Mouse (Mus musculus): Measurements from ENCODE around the gene Slc35e3. TPM values are rescaled to one million over a fixed set of nuclear protein-coding genes. Genes with fewer than 3 reads are reported as not detected.
"Not testable (repeated sequence)": the region's sequence is repeated elsewhere in the genome, so short reads cannot be mapped to it uniquely, and the experiment has no call there.

Slc35e3 gene
- polyA plus RNA-seq, 1 experiment from 2014 or later: 29.0 TPM

GRCm38 (mm10) chr10:117764598-117764997, 18.4 kb upstream of the Slc35e3 start:
- Histone ChIP-seq H3K4me2 (ENCODE audit: low read length) (no peak overlapping the region), H3K27me3 (replicated peaks; ENCODE audit: control insufficient read depth, insufficient read depth, low read length) (no peaks in the 10 kb centered on the region), H3K4me3 (replicated peaks; ENCODE audit: low read length) (no peak overlapping the region), H3K27ac (ENCODE audit: low read length) (no peak overlapping the region), H3K36me3 (ENCODE audit: control insufficient read depth, insufficient read depth) (peaks cover 48% of the 10 kb centered on the region), H3K9me3 (ENCODE audit: control insufficient read depth, low read length) (no peaks in the 10 kb centered on the region), H3K9ac (replicated peaks; ENCODE audit: low read depth, low read length) (no peak overlapping the region), H3K4me1 (replicated peaks; ENCODE audit: control insufficient read depth, insufficient read depth, low read length) (no peaks in the 10 kb centered on the region)
- 92% methylated on average over 6 of the region's 6 CpGs for WGBS
- ATAC-seq: no peak

DNA sequence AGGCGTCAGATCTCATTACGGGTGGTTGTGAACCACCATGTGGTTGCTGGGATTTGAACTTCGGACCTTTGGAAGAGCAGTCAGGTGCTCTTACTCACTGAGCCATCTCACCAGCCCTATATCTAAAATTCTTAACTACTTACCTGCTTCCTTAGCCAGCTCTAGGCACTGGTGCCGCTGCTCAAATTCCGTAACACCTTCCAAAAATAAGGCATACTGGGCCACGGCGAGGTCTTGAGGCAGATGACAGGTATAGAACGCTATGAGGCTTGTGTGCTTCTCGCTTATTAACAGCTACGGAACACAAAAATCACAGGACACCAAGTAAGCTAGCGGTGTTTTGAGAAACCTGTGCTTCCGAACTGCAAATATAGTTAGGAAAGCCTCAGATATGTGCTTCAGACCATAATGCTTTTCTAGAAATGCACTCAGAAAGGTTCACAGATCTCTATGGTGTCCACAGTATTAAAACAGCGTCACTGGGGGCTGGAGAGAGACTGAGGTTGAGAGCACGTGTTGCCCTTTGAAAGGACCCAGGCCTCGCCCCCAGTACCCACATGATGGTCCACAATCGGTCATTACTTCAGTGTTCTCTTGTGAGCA, 17.5 kb upstream of the Slc35e3 start:
- Histone ChIP-seq H3K9me3 (ENCODE audit: control insufficient read depth, low read length) (no peaks in the 10 kb centered on the region), H3K4me2 (ENCODE audit: low read length) (no peak overlapping the region), H3K27ac (ENCODE audit: low read length) (no peak overlapping the region), H3K4me1 (replicated peaks; ENCODE audit: control insufficient read depth, insufficient read depth, low read length) (no peaks in the 10 kb centered on the region), H3K4me3 (replicated peaks; ENCODE audit: low read length) (no peak overlapping the region), H3K9ac (replicated peaks; ENCODE audit: low read depth, low read length) (no peak overlapping the region), H3K36me3 (ENCODE audit: control insufficient read depth, insufficient read depth) (peaks cover 53% of the 10 kb centered on the region), H3K27me3 (replicated peaks; ENCODE audit: control insufficient read depth, insufficient read depth, low read length) (no peaks in the 10 kb centered on the region)
- 96% methylated on average over 16 of the region's 16 CpGs for WGBS
- no peak for ATAC-seq

DNA sequence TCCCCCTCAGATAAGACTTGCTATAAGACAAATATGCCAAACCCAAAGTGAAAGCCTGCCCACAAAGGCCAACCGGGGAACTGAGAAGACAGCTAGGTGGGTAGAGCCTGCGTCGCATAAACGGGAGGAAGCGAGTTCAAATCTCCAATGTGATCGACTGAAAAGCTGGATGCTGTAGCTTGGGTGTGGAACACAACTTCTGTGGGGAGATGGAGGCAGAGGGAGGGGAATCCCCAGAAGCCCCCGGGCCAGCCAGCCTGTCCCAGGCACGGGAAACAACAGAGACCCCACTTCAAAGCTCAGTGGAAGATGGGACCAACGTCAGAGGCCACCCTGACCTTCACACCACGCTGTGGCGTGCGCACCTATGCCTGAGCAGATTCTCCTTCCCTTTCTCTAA, 16.8 kb upstream of the Slc35e3 start:
- WGBS: 95% methylated on average over 12 of the region's 12 CpGs
- no peaks in the 10 kb centered on the region for H3K4me1 ChIP-seq (replicated peaks; ENCODE audit: control insufficient read depth, insufficient read depth, low read length)
- H3K27me3 ChIP-seq (replicated peaks; ENCODE audit: control insufficient read depth, insufficient read depth, low read length): no peaks in the 10 kb centered on the region
- H3K36me3 ChIP-seq (ENCODE audit: control insufficient read depth, insufficient read depth): peaks cover 50% of the 10 kb centered on the region
- no peak overlapping the region for H3K27ac ChIP-seq (ENCODE audit: low read length)
- H3K4me2 ChIP-seq (ENCODE audit: low read length): no peak overlapping the region
- no peak overlapping the region for H3K9ac ChIP-seq (replicated peaks; ENCODE audit: low read depth, low read length)
- no peak for ATAC-seq
- no peaks in the 10 kb centered on the region for H3K9me3 ChIP-seq (ENCODE audit: control insufficient read depth, low read length)
- H3K4me3 ChIP-seq (replicated peaks; ENCODE audit: low read length): no peak overlapping the region

GRCm38 (mm10) chr10:117762281-117762830, 16.2 kb upstream of the Slc35e3 start:
- no peak overlapping the region for H3K9ac ChIP-seq (replicated peaks; ENCODE audit: low read depth, low read length)
- no peak overlapping the region for H3K4me2 ChIP-seq (ENCODE audit: low read length)
- no peaks in the 10 kb centered on the region for H3K4me1 ChIP-seq (replicated peaks; ENCODE audit: control insufficient read depth, insufficient read depth, low read length)
- H3K27me3 ChIP-seq (replicated peaks; ENCODE audit: control insufficient read depth, insufficient read depth, low read length): no peaks in the 10 kb centered on the region
- ATAC-seq: no peak
- H3K9me3 ChIP-seq (ENCODE audit: control insufficient read depth, low read length): no peaks in the 10 kb centered on the region
- WGBS: 93% methylated on average over 2 of the region's 2 CpGs
- no peak overlapping the region for H3K27ac ChIP-seq (ENCODE audit: low read length)
- H3K36me3 ChIP-seq (ENCODE audit: control insufficient read depth, insufficient read depth): peaks cover 52% of the 10 kb centered on the region
- H3K4me3 ChIP-seq (replicated peaks; ENCODE audit: low read length): no peak overlapping the region

DNA sequence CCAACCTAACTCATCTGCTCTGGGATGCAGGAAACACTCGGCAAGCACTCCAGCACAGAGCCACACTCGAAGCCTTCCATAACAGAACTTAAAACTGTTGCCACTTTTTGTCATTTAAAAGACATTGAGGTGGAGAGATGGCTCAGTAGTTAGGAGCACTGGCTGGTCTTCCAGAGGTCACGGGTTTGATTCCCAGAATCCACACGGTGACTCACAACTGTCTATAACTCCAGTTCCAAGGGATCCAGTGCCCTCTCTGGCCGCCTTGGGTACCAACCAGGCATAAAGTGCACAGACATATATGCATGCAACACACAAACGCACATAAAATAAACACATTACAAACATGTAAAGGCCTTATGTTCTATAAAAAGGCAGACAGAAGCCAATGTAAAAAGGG, 15.4 kb upstream of the Slc35e3 start:
- no peaks in the 10 kb centered on the region for H3K9me3 ChIP-seq (ENCODE audit: control insufficient read depth, low read length)
- H3K9ac ChIP-seq (replicated peaks; ENCODE audit: low read depth, low read length): no peak overlapping the region
- H3K27me3 ChIP-seq (replicated peaks; ENCODE audit: control insufficient read depth, insufficient read depth, low read length): no peaks in the 10 kb centered on the region
- H3K4me2 ChIP-seq (ENCODE audit: low read length): no peak overlapping the region
- H3K27ac ChIP-seq (ENCODE audit: low read length): no peak overlapping the region
- H3K4me3 ChIP-seq (replicated peaks; ENCODE audit: low read length): no peak overlapping the region
- H3K36me3 ChIP-seq (ENCODE audit: control insufficient read depth, insufficient read depth): peaks cover 59% of the 10 kb centered on the region
- ATAC-seq: no peak
- H3K4me1 ChIP-seq (replicated peaks; ENCODE audit: control insufficient read depth, insufficient read depth, low read length): no peaks in the 10 kb centered on the region
- WGBS: 93% methylated on average over 6 of the region's 6 CpGs

DNA sequence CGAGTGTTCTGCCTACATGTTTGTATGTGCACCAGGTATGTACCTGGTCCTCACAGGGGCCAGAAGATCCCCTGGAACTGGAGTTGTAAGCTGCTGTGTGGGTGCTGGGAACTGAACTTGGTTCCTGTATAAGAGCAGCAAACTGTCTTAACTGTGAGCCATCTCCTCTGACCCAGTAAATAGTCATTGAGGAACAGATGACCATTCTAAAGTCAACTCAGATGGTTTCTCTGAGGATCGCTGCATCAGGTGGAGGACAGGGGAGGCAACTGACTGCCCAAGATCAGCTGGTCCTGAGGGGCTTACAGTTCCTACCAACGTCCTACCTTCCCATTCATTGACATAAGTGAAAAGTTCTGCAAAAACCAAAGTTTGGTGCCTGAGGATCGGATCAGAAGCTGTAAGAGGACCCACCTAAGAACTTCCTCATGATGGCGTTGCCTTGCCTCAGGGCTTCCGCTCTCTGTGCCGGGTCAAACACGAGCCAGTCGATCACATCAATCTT, 14.7 kb upstream of the Slc35e3 start:
- Histone ChIP-seq H3K27me3 (replicated peaks; ENCODE audit: control insufficient read depth, insufficient read depth, low read length) (no peaks in the 10 kb centered on the region), H3K9me3 (ENCODE audit: control insufficient read depth, low read length) (no peaks in the 10 kb centered on the region), H3K4me1 (replicated peaks; ENCODE audit: control insufficient read depth, insufficient read depth, low read length) (no peaks in the 10 kb centered on the region), H3K27ac (ENCODE audit: low read length) (no peak overlapping the region), H3K36me3 (ENCODE audit: control insufficient read depth, insufficient read depth) (peaks cover 56% of the 10 kb centered on the region), H3K9ac (replicated peaks; ENCODE audit: low read depth, low read length) (no peak overlapping the region), H3K4me2 (ENCODE audit: low read length) (no peak overlapping the region), H3K4me3 (replicated peaks; ENCODE audit: low read length) (no peak overlapping the region)
- ATAC-seq: no peak
- WGBS: 94% methylated on average over 9 of the region's 9 CpGs

- Histone ChIP-seq H3K9ac (replicated peaks; ENCODE audit: low read depth, low read length) (no peak overlapping the region), H3K4me1 (replicated peaks; ENCODE audit: control insufficient read depth, insufficient read depth, low read length) (no peaks in the 10 kb centered on the region), H3K4me2 (ENCODE audit: low read length) (no peak overlapping the region), H3K4me3 (replicated peaks; ENCODE audit: low read length) (no peak overlapping the region), H3K9me3 (ENCODE audit: control insufficient read depth, low read length) (no peaks in the 10 kb centered on the region), H3K27me3 (replicated peaks; ENCODE audit: control insufficient read depth, insufficient read depth, low read length) (no peaks in the 10 kb centered on the region), H3K36me3 (ENCODE audit: control insufficient read depth, insufficient read depth) (peaks cover 51% of the 10 kb centered on the region), H3K27ac (ENCODE audit: low read length) (no peak overlapping the region)
- no peak for ATAC-seq
- 94% methylated on average over 10 of the region's 10 CpGs for WGBS
These were observed 13.9 kb upstream of the Slc35e3 start for GRCm38 (mm10) chr10:117759844-117760630.

- Histone ChIP-seq H3K27me3 (replicated peaks; ENCODE audit: control insufficient read depth, insufficient read depth, low read length) (no peaks in the 10 kb centered on the region), H3K9me3 (ENCODE audit: control insufficient read depth, low read length) (no peaks in the 10 kb centered on the region), H3K4me2 (ENCODE audit: low read length) (no peak overlapping the region), H3K9ac (replicated peaks; ENCODE audit: low read depth, low read length) (no peak overlapping the region), H3K4me1 (replicated peaks; ENCODE audit: control insufficient read depth, insufficient read depth, low read length) (no peaks in the 10 kb centered on the region), H3K36me3 (ENCODE audit: control insufficient read depth, insufficient read depth) (peaks cover 49% of the 10 kb centered on the region), H3K4me3 (replicated peaks; ENCODE audit: low read length) (no peak overlapping the region), H3K27ac (ENCODE audit: low read length) (no peak overlapping the region)
- WGBS: 88% methylated on average over 18 of the region's 18 CpGs
- ATAC-seq: no peak
These were observed 12.9 kb upstream of the Slc35e3 start for GRCm38 (mm10) chr10:117758749-117759727.

GRCm38 (mm10) chr10:117758344-117758743, 12.2 kb upstream of the Slc35e3 start:
- not testable (repeated sequence) for H3K4me3 ChIP-seq (replicated peaks; ENCODE audit: low read length); ATAC-seq; H3K9ac ChIP-seq (replicated peaks; ENCODE audit: low read depth, low read length); H3K27ac ChIP-seq (ENCODE audit: low read length); H3K4me1 ChIP-seq (replicated peaks; ENCODE audit: control insufficient read depth, insufficient read depth, low read length); H3K9me3 ChIP-seq (ENCODE audit: control insufficient read depth, low read length); H3K4me2 ChIP-seq (ENCODE audit: low read length); H3K27me3 ChIP-seq (replicated peaks; ENCODE audit: control insufficient read depth, insufficient read depth, low read length)
- WGBS: 97% methylated on average over 3 of the region's 3 CpGs
- peaks cover 44% of the 10 kb centered on the region for H3K36me3 ChIP-seq (ENCODE audit: control insufficient read depth, insufficient read depth)
